Mouse (Mus musculus): Measurements from ENCODE around the gene Dapk3. TPM values are rescaled to one million over a fixed set of nuclear protein-coding genes. Genes with fewer than 3 reads are reported as not detected.

Dapk3 gene
- polyA plus RNA-seq, 1 experiment, result 48.4 TPM

DNA sequence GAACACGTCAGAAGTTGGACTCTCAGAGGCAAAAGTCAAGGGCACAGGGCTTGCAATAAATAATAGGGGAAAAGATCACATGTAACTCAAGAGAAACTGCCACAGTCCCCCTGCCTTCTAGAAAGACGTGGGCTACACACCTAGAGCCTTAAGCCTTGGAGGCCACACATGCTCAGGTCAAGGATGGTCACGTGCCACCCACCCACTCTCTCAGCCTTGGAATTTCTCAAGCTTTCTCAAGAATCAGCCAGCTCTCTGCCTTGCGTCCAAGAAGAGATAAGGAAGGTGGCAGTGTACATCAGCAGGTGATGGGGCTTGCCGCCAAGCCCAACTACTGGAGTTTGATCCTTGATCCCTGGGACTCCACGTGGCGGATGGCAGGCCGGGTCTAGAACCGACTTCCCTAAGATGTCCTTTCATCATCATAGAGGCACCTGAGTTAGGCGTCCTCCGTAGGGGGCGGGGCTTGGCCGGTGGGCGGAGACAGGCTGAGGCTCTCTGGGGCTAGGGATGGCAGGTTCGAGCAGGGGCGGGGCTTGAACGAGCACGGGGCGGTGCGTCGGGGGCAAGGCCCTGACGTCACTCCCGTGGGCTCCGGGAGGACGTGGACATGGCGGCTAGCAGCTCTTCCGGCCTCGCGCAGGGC, 49.9 kb downstream of the Dapk3 start, which contains the start of gene Zfr2:
Gene Zfr2 (plus strand): TSS at position 576 of the 646 bp plus-strand sequence.
- Histone ChIP-seq H3K4me3 (ENCODE audit: insufficient read depth, low read length) (peak within 1 kb of the TSS; percentile 54), H3K27ac (ENCODE audit: insufficient read depth, low read length) (peak within 1 kb of the TSS; percentile 53), H3K4me1 (ENCODE audit: control insufficient read depth, insufficient read depth, low read length) (no peaks in the 10 kb centered on the region)
- TF ChIP-seq POLR2A (IDR thresholded peaks at IDR 0.05; ENCODE audit: low read depth, low read length) (peak; percentile 65), CTCF (IDR thresholded peaks at IDR 0.05; ENCODE audit: borderline replicate concordance, insufficient read depth, low read length) (no peak)

DNA sequence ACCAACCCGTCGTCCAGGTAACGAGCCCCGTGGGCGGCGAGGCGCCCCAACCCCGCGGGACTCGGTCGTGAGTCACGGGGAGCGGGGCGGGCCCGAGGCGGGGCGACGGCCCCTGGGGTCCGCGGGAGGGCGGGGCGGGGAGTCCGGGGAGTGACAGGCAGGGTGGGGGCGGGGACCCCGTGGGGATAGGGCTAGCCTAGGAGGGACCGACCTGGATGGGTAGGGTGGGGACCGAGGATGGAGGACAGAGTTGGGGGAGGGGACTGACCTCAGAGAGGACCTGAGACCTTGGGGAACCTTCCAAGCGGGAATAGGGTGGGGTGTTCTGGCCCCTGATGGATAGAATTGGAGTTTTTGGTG, 50.4 kb downstream of the Dapk3 start:
- peak overlapping the region; percentile 54 for H3K4me3 ChIP-seq (ENCODE audit: insufficient read depth, low read length)
- peak overlapping the region; percentile 53 for H3K27ac ChIP-seq (ENCODE audit: insufficient read depth, low read length)
- no peaks in the 10 kb centered on the region for H3K4me1 ChIP-seq (ENCODE audit: control insufficient read depth, insufficient read depth, low read length)
- no peak for TF ChIP-seq CTCF (IDR thresholded peaks at IDR 0.05; ENCODE audit: borderline replicate concordance, insufficient read depth, low read length)

DNA sequence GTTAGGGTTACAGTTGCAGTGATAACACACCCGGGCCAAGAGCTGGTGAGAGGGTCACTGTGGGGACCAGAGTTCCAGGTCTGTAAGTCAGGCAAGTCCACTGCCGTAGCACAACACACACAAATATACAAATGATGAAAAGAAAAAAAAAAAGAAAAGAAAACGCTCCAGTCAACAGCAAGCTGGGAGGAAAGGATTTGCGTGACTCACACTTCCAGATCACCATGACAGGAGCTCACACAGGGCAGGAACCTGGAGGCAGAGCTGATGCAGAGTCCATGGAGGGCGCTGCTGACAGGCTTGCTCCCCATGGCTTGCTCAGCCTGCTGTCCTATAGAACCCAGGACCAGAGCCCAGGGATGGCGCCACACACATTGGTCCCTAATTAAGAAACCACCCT, 51.4 kb downstream of the Dapk3 start:
- Histone ChIP-seq H3K4me1 (ENCODE audit: control insufficient read depth, insufficient read depth, low read length) (no peaks in the 10 kb centered on the region), H3K4me3 (ENCODE audit: insufficient read depth, low read length) (no peak overlapping the region), H3K27ac (ENCODE audit: insufficient read depth, low read length) (peak overlapping the region; percentile 53; the same call in 1 of the 2 replicates)
- no peak; the same call in 1 of the 2 replicates for TF ChIP-seq POLR2A (IDR thresholded peaks at IDR 0.05; ENCODE audit: low read depth, low read length)
- TF ChIP-seq CTCF (IDR thresholded peaks at IDR 0.05; ENCODE audit: borderline replicate concordance, insufficient read depth, low read length), result no peak

DNA sequence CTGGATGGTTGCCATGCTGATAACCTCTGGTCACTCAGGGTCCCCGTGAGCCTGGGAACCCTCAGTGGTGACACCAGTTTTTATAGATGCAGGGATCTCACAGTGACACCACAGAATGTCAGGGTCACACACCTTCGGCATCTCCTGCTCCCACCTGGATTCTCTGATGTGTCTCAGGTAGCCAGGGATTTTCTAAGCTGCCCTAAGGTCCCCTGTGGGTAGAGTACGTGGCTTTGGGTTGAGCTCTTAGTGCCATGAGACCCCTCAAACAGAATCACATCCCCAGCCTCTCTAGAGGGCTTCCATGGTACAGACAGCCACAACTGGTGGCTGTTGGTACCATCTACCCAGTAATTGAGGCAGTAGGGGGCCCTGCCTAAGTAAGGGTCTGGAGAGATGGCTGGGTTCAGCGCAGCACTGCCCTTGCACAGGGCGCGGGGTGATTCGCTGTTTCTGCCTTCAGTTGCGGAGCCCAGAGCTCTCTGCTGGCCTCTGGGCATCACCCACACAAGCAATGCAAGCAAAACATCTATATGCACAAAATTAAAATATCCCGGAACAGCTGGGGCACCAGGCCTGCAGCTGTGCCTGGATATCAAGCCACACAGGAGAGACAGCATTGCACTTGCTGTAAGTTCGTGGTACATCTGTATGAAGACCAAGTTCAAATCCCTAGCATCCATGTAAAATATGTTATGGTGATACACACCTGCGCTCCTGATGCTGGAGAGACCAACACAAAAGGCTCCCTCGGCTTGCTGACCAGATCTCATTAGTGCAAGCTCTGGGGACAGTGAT, 53.9 kb downstream of the Dapk3 start:
- no peak for TF ChIP-seq CTCF (IDR thresholded peaks at IDR 0.05; ENCODE audit: borderline replicate concordance, insufficient read depth, low read length)
- no peak for TF ChIP-seq POLR2A (IDR thresholded peaks at IDR 0.05; ENCODE audit: low read depth, low read length)

DNA sequence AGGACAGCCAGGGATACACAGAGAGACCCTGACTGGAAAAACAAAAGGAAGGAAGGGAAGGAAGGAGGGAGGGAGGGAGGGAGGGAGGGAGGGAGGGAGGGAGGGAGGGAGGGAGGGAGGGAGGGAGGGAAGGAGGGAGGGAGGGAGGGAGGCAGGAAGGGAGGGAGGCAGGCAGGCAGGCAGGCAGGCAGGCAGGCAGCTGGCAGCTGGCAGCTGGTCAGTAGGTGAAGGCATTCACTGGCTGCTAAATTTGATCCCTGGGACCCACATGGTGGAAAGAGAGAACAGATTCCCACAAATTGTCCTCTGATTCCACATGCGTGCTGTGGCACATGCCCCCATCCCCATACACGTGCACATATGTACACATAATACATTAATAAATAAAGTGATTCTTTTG, 55.8 kb downstream of the Dapk3 start:
- no peak overlapping the region for H3K4me3 ChIP-seq (ENCODE audit: insufficient read depth, low read length)
- no peak for TF ChIP-seq CTCF (IDR thresholded peaks at IDR 0.05; ENCODE audit: borderline replicate concordance, insufficient read depth, low read length)
- TF ChIP-seq POLR2A (IDR thresholded peaks at IDR 0.05; ENCODE audit: low read depth, low read length), result no peak
- H3K4me1 ChIP-seq (ENCODE audit: control insufficient read depth, insufficient read depth, low read length), result no peaks in the 10 kb centered on the region

More for the DNA sequence above, 53.9 kb downstream of the Dapk3 start:
- Histone ChIP-seq H3K27ac (ENCODE audit: insufficient read depth, low read length) (no peak overlapping the region), H3K4me3 (ENCODE audit: insufficient read depth, low read length) (no peak overlapping the region), H3K4me1 (ENCODE audit: control insufficient read depth, insufficient read depth, low read length) (no peaks in the 10 kb centered on the region)

DNA sequence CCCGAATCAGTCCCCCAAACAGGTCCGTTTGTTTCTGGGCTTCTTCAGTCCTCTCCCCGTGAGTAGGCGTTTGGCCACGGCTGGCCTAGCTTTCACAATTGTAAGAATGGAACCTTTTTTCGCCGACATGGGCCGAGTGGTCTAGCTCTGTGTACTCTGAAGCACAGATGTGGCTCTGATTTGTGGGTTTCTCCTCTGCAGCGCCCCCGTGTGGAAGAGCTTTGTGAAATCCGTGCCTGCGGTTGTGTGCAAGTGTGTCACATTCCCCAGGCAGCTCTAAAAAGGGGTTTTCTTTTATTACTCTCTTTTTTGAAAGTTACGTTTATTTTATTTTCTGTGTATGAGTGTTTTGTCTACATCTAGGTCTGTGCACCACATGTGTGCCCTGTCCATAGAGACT, 58.1 kb downstream of the Dapk3 start:
- Histone ChIP-seq H3K4me1 (ENCODE audit: control insufficient read depth, insufficient read depth, low read length) (no peaks in the 10 kb centered on the region), H3K4me3 (ENCODE audit: insufficient read depth, low read length) (no peak overlapping the region), H3K27ac (ENCODE audit: insufficient read depth, low read length) (no peak overlapping the region)
- TF ChIP-seq POLR2A (IDR thresholded peaks at IDR 0.05; ENCODE audit: low read depth, low read length) (no peak), CTCF (IDR thresholded peaks at IDR 0.05; ENCODE audit: borderline replicate concordance, insufficient read depth, low read length) (peak; percentile 49; the same call in 1 of the 2 replicates)

More for the DNA sequence above, 55.8 kb downstream of the Dapk3 start:
- H3K27ac ChIP-seq (ENCODE audit: insufficient read depth, low read length), result no peak overlapping the region

DNA sequence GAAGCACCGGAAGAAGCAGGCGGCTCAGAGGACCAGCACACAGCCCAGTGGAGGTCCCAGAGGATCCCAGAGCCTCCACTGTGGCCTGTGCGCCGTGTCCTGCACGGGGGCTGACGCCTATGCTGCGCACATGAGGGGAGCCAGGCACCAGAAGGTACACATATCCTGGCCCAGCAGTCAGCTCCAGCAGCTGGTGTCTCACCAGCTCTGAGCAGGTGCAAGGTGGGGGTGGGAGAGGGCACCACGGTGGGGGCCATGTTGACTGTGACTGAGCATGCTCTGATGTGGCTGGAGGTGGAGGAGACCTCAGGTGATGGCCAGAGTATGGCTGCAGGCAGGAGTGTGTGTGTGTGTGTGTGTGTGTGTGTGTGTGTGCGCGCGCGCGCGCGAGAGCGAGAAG, 59.2 kb downstream of the Dapk3 start:
- H3K4me1 ChIP-seq (ENCODE audit: control insufficient read depth, insufficient read depth, low read length), result no peaks in the 10 kb centered on the region
- no peak for TF ChIP-seq CTCF (IDR thresholded peaks at IDR 0.05; ENCODE audit: borderline replicate concordance, insufficient read depth, low read length)
- no peak for TF ChIP-seq POLR2A (IDR thresholded peaks at IDR 0.05; ENCODE audit: low read depth, low read length)
- no peak overlapping the region for H3K4me3 ChIP-seq (ENCODE audit: insufficient read depth, low read length)
- no peak overlapping the region for H3K27ac ChIP-seq (ENCODE audit: insufficient read depth, low read length)

Other genes starting within 250 kb of the Dapk3 start
- gene Gng7, start 168.1 kb upstream of the Dapk3 start, polyA plus RNA-seq (2011; ENCODE audit: insufficient read length, low read depth, missing spikeins), result 5.3 and 5.4 TPM in 2 replicates
- gene Diras1, start 157.3 kb upstream of the Dapk3 start, polyA plus RNA-seq (2011; ENCODE audit: insufficient read length, low read depth, missing spikeins), result not detected in 2 replicates
- 11.9 and 13.1 TPM in 2 replicates for gene Slc39a3, start 145.6 kb upstream of the Dapk3 start, polyA plus RNA-seq (2011; ENCODE audit: insufficient read length, low read depth, missing spikeins)
- 85.2 and 90.7 TPM in 2 replicates for gene Sgta, start 122.8 kb upstream of the Dapk3 start, polyA plus RNA-seq (2011; ENCODE audit: insufficient read length, low read depth, missing spikeins)
- 30.4 and 33.8 TPM in 2 replicates for gene Thop1, start 113.0 kb upstream of the Dapk3 start, polyA plus RNA-seq (2011; ENCODE audit: insufficient read length, low read depth, missing spikeins)
- 0.23 TPM in 1 of 2 replicates, not detected in the other for gene Creb3l3, start 84.1 kb upstream of the Dapk3 start, polyA plus RNA-seq (2011; ENCODE audit: insufficient read length, low read depth, missing spikeins)
- 61.3 and 69.6 TPM in 2 replicates for gene Map2k2, start 77.1 kb upstream of the Dapk3 start, polyA plus RNA-seq (2011; ENCODE audit: insufficient read length, low read depth, missing spikeins)
- gene Zbtb7a, start 47.8 kb upstream of the Dapk3 start, polyA plus RNA-seq (2011; ENCODE audit: insufficient read length, low read depth, missing spikeins), result 16.9 and 23.5 TPM in 2 replicates
- gene Pias4, start 15.1 kb upstream of the Dapk3 start, polyA plus RNA-seq (2011; ENCODE audit: insufficient read length, low read depth, missing spikeins), result 25.6 and 27.9 TPM in 2 replicates
- 1,643 and 1,827 TPM in 2 replicates for gene Eef2, start 6.4 kb upstream of the Dapk3 start, polyA plus RNA-seq (2011; ENCODE audit: insufficient read length, low read depth, missing spikeins)
- not detected in 2 replicates for gene 4930442H23Rik, start 844 bp downstream of the Dapk3 start, polyA plus RNA-seq (2011; ENCODE audit: insufficient read length, low read depth, missing spikeins)
- not detected in 2 replicates for gene Nmrk2, start 19.0 kb downstream of the Dapk3 start, polyA plus RNA-seq (2011; ENCODE audit: insufficient read length, low read depth, missing spikeins)
- gene Atcay, start 47.8 kb downstream of the Dapk3 start, polyA plus RNA-seq (2011; ENCODE audit: insufficient read length, low read depth, missing spikeins), result 0.47 and 0.67 TPM in 2 replicates
- 3.1 and 4.1 TPM in 2 replicates for gene Zfr2, start 50.1 kb downstream of the Dapk3 start, polyA plus RNA-seq (2011; ENCODE audit: insufficient read length, low read depth, missing spikeins)
- 0.90 and 1.2 TPM in 2 replicates for gene Matk, start 69.9 kb downstream of the Dapk3 start, polyA plus RNA-seq (2011; ENCODE audit: insufficient read length, low read depth, missing spikeins)
- gene Mrpl54, start 83.9 kb downstream of the Dapk3 start, polyA plus RNA-seq (2011; ENCODE audit: insufficient read length, low read depth, missing spikeins), result 52.9 and 53.7 TPM in 2 replicates
- gene Apba3, start 84.0 kb downstream of the Dapk3 start, polyA plus RNA-seq (2011; ENCODE audit: insufficient read length, low read depth, missing spikeins), result 43.2 and 44.8 TPM in 2 replicates
- gene Tjp3, start 108.6 kb downstream of the Dapk3 start, polyA plus RNA-seq (2011; ENCODE audit: insufficient read length, low read depth, missing spikeins), result not detected in 2 replicates
- gene Pip5k1c, start 110.0 kb downstream of the Dapk3 start, polyA plus RNA-seq (2011; ENCODE audit: insufficient read length, low read depth, missing spikeins), result 40.1 and 43.0 TPM in 2 replicates
- gene Cactin, start 138.1 kb downstream of the Dapk3 start, polyA plus RNA-seq (2011; ENCODE audit: insufficient read length, low read depth, missing spikeins), result 20.0 and 20.1 TPM in 2 replicates
- 5.7 and 7.4 TPM in 2 replicates for gene Tbxa2r, start 145.7 kb downstream of the Dapk3 start, polyA plus RNA-seq (2011; ENCODE audit: insufficient read length, low read depth, missing spikeins)
- gene Gipc3, start 160.3 kb downstream of the Dapk3 start, polyA plus RNA-seq (2011; ENCODE audit: insufficient read length, low read depth, missing spikeins), result 0.37 and 0.39 TPM in 2 replicates
- 75.2 and 81.8 TPM in 2 replicates for gene Hmg20b, start 167.5 kb downstream of the Dapk3 start, polyA plus RNA-seq (2011; ENCODE audit: insufficient read length, low read depth, missing spikeins)
- 5.7 and 6.2 TPM in 2 replicates for gene Mfsd12, start 174.5 kb downstream of the Dapk3 start, polyA plus RNA-seq (2011; ENCODE audit: insufficient read length, low read depth, missing spikeins)
- gene 4930404N11Rik, start 182.8 kb downstream of the Dapk3 start, polyA plus RNA-seq (2011; ENCODE audit: insufficient read length, low read depth, missing spikeins), result 0.61 TPM in 1 of 2 replicates, not detected in the other
- 26.4 and 26.7 TPM in 2 replicates for gene Fzr1, start 195.5 kb downstream of the Dapk3 start, polyA plus RNA-seq (2011; ENCODE audit: insufficient read length, low read depth, missing spikeins)
- 37.7 and 50.1 TPM in 2 replicates for gene Dohh, start 201.4 kb downstream of the Dapk3 start, polyA plus RNA-seq (2011; ENCODE audit: insufficient read length, low read depth, missing spikeins)
- 1.4 TPM in 1 of 2 replicates, not detected in the other for gene Gm48551, start 201.5 kb downstream of the Dapk3 start, polyA plus RNA-seq (2011; ENCODE audit: insufficient read length, low read depth, missing spikeins)
- gene Gm48552, start 206.0 kb downstream of the Dapk3 start, polyA plus RNA-seq (2011; ENCODE audit: insufficient read length, low read depth, missing spikeins), result 1.1 TPM in 1 of 2 replicates, not detected in the other
- gene Smim24, start 210.0 kb downstream of the Dapk3 start, polyA plus RNA-seq (2011; ENCODE audit: insufficient read length, low read depth, missing spikeins), result 0.58 and 2.2 TPM in 2 replicates